Mouse (Mus musculus): ENCODE results near the gene Bcas3.

Gene Bcas3

DNA sequence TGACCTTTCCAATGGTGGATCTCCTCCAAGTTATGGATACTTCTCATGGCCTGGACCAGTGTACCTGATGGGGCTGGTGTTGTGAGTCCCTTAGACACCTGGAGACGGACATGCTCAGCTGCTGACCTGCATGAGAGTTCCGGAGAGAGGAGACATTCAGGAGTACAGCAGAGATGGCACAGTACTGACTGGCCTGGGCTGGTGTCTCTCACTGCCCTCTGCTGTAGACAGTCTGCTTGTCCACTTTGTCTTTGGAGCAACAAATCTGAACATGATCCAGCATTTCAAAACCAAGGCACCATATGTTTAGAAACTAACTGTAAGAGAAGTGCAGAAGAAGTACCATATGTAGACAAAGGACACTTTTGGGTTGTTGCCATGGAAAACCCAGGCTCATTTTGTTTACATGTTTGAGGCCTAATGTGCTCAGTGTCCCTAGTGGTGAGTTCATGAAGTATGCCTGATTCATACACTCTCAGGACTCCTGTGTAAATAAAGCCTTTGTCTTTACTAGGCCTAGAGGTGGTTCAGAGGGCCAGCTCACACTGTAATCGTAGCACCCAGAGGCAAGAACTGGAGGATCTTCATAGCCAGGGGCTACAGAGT lies 433.2 kb downstream of the Bcas3 start:
- in situ Hi-C loops (cut with MseI, MboI) = no loop called here

- in situ Hi-C loops (cut with MseI, MboI) = no loop called here
Observed at GRCm38 (mm10) chr11:85789750-85790149, 436.8 kb downstream of the Bcas3 start.

DNA sequence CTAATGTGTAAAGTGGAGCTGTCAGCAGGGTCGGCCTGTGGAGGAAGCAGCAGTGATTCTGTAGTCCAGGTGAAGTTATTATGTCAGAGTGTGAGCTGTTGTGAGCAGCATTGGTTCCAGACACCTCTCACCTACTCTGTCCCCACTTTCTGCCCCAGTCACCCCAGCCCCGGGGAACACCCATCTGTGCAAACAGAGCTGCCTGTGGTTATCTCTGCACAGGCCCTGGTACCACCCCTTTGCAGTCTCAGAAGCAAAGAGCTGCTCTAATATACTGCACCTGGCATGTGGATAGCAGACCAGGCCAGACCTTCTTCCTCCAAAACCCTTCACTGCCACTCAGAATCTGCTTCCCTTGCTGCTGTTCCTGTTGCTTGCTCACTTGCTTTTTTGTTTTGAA lies 437.3 kb downstream of the Bcas3 start:
- in situ Hi-C loops (cut with MseI, MboI) = no loop called here

GRCm38 (mm10) chr11:85791212-85791611 lies 438.2 kb downstream of the Bcas3 start:
- in situ Hi-C loops (cut with MseI, MboI) = no loop called here

- in situ Hi-C loops (cut with MseI, MboI) = no loop called here
Observed at GRCm38 (mm10) chr11:85792534-85793215, 439.7 kb downstream of the Bcas3 start.

GRCm38 (mm10) chr11:85799456-85799855 lies 446.5 kb downstream of the Bcas3 start:
- in situ Hi-C loops (cut with MseI, MboI) = no loop called here

GRCm38 (mm10) chr11:85799856-85800255 lies 446.9 kb downstream of the Bcas3 start:
- in situ Hi-C loops (cut with MseI, MboI) = no loop called here

DNA sequence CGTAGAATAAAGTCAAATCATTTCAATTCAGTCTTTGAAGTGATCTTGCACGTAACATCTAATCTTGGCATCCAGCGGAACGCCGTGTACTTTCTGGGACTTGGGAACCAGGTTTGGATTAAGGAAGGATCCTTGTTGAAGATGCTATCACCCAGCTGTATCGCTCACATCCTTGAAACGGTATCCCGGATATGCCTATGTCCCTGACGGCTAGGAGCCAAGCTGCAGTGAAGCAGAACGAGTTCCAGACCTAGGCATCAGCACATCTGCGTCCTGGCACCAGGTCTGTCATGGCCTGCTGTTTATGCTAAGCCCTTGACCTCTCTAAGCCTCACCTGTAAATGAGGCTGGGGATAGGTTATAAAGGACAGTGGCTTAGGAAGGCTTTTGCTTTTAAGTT lies 447.4 kb downstream of the Bcas3 start:
- in situ Hi-C loops (cut with MseI, MboI) = no loop called here

DNA sequence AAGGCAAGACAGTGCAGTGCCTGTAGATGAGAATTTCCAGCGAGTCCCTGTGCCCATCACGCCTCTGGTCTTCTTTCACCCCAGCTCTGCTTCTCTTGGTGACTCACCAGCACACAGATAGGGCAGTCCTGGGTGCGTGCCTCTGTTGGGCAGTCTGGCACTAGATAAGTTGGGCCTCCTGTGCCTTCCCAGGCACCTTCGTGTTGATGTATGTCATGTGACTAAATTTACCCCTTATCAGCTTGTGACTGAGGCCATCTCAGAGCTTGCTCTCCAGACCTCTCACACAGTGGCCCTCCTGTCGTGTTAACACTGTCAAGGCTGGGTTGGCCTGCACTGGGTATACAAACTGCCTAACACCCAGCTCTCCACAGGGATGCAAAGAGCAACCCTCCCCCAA lies 451.1 kb downstream of the Bcas3 start:
- in situ Hi-C loops (cut with MseI, MboI) = no loop called here

DNA sequence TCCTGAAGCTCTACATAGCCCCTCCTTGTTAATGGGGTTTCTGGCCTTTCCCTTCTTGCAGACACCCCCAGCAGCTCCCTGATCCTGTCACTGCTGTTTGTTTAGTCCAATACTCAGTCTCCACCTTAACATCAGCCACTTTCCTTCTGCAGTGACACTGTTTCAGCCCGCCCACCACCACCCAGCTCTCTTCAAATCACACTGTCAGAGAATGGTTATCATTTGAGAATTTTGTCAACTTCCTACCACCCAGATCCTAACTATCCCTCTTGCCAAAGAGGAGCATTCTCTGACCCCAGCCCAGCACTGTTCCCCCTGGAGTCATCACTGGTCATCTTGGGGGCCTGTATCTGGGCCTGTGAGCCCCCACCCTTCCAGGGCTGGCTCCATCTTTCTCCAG lies 452.8 kb downstream of the Bcas3 start:
- in situ Hi-C loops (cut with MseI, MboI) = no loop called here

DNA sequence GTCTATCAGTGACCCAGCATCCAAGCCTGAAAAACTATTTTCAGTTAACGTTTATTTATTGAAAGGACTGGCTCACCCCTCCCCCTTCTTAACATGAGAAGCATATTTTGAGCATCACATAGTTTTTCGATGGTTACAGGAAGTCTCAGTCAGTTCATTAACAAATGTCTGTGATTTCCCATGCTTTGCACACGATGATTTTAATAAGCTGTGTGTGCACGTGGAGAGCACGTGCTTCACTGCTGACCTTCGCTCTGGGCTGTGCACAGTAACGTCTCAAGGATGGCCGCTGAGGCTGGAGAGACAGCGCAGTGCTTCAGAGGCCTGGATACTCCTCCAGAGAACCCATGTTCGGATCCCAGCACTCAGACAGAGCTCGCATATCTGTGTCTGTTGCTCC lies 454.4 kb downstream of the Bcas3 start:
- in situ Hi-C loops (cut with MseI, MboI) = no loop called here

- in situ Hi-C loops (cut with MseI, MboI) = no loop called here
Observed at GRCm38 (mm10) chr11:85811229-85811628, 458.3 kb downstream of the Bcas3 start.

DNA sequence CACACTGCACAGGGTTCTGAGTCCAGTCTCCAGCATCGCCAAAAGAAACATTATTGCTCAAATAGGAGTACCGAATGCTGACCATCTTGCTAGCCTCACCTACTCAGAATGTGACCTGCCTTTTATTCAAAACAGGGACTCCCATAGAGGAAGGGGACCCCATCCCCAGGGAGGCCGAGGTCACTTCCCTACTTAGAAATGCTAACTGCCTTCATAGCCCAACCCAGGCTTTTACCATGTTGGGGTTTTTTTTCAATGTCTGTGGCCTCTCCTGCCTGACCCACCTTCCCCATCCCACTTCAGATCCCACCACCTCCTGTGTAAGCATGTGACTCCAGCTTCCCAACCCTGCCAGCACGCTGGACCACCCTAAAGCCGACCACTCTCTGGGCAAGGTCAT lies 458.7 kb downstream of the Bcas3 start:
- in situ Hi-C loops (cut with MseI, MboI) = no loop called here

GRCm38 (mm10) chr11:85812201-85812966 lies 459.4 kb downstream of the Bcas3 start:
- in situ Hi-C loops (cut with MseI, MboI) = no loop called here

DNA sequence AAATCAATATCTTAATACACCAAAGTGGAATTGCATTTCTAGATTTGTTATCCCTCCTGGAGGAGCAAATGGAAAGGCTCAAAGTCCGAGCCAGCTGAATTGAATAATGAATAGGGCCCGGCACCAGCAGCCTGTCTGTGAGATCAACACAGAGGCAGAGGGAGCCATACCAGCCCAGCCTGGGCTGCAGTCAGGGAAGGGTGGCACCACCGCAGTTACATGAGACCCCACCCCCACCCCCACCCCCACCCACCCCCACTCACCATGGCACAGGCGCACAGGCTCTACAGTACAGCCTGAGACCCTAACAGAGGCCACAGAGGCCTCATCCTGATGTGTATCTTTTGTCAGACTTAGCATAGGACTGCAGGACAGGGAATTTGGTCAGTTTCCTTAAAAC lies 461.7 kb downstream of the Bcas3 start:
- in situ Hi-C loops (cut with MseI, MboI) = no loop called here

GRCm38 (mm10) chr11:85816471-85816870 lies 463.5 kb downstream of the Bcas3 start:
- in situ Hi-C loops (cut with MseI, MboI) = no loop called here

- in situ Hi-C loops (cut with MseI, MboI) = no loop called here
Observed at GRCm38 (mm10) chr11:85818401-85818800, 465.4 kb downstream of the Bcas3 start.

- in situ Hi-C loops (cut with MseI, MboI) = loop anchor here (5.0 to 10.0 kb wide), 2 partner anchors 106 to 304 kb away; no protein-coding TSS in a partner anchor
Observed at GRCm38 (mm10) chr11:85820959-85821358, 468.0 kb downstream of the Bcas3 start.

- in situ Hi-C loops (cut with MseI, MboI) = loop anchor here (5.0 to 10.0 kb wide), 2 partner anchors 107 to 304 kb away; no protein-coding TSS in a partner anchor
Observed at GRCm38 (mm10) chr11:85821659-85822058, 468.7 kb downstream of the Bcas3 start.

DNA sequence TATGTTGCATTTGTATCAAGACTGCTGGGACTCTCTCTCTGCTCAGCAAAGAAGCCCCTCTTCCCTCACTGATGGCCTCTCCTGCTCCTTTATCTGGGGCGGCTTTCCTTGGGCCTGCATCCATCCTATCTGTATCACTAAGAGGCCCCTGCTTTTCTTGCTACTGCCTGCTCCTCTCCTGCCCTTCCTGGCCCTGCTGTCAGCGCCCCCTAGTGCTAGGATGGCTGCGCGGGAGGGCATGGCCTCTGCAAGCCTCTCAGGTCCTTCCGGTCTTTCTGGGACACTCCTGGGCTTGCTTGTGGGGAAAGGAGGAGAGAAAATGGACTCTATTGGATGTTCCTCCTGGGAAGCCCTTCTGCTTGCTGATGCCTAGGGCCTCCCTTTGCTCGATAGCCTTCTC lies 470.2 kb downstream of the Bcas3 start:
- in situ Hi-C loops (cut with MseI, MboI) = loop anchor here (5.0 to 10.0 kb wide), 2 partner anchors 108 to 306 kb away; no protein-coding TSS in a partner anchor

DNA sequence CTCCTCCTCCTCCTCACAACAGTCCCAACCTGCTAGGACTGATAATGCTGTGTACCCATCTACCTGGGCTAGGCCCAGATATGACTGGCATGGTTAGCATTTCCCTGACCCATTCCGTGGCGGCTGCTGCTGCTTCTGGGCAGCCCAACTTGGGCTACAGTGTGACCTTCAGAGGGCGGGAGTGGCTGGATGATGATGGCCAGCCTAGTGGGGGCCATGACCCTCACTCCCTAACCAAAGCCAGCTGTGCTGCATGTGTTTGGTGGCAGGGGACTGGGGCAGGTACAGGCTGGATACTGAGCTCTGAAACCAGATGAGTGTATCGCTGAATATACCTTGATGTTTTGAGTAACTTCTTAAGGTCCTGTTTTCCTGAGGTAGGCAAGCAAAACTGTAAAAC lies 470.8 kb downstream of the Bcas3 start:
- in situ Hi-C loops (cut with MseI, MboI) = loop anchor here (5.0 to 10.0 kb wide), 2 partner anchors 109 to 306 kb away; no protein-coding TSS in a partner anchor

GRCm38 (mm10) chr11:85825031-85825430 lies 472.1 kb downstream of the Bcas3 start:
- in situ Hi-C loops (cut with MseI, MboI) = loop anchor here (10.0 kb wide), 1 partner anchor 110 kb away; no protein-coding TSS in a partner anchor

Measured in mouse trophoblast stem cell (cell line).